Mouse (Mus musculus): ENCODE measurements at regions not wholly inside any gene's neighbourhood (a gene's known extent, or its start where the extent isn't known, plus 50 kb on each side); places are given as distances from the start of the nearest gene placed in this dataset.

- no peak for DNase-seq (ENCODE audit: extremely low spot score in 1 of 2, low spot score in 1 of 2)
These were observed 151.5 kb upstream of the Zc3h12a start for GRCm38 (mm10) chr4:125279165-125279564.

- no peak for DNase-seq (ENCODE audit: extremely low spot score in 1 of 2, low spot score in 1 of 2)
These were observed 149.2 kb upstream of the Zc3h12a start for GRCm38 (mm10) chr4:125276861-125277260.

GRCm38 (mm10) chr4:125275259-125275658 is 147.6 kb upstream of the Zc3h12a start:
- no peak for DNase-seq (ENCODE audit: extremely low spot score in 1 of 2, low spot score in 1 of 2)

- DNase-seq (ENCODE audit: extremely low spot score in 1 of 2, low spot score in 1 of 2), result no peak
These were observed 143.3 kb upstream of the Zc3h12a start for GRCm38 (mm10) chr4:125270951-125271350.

GRCm38 (mm10) chr4:125266212-125266611 is 138.6 kb upstream of the Zc3h12a start:
- no peak for DNase-seq (ENCODE audit: extremely low spot score in 1 of 2, low spot score in 1 of 2)

GRCm38 (mm10) chr4:125265575-125265974 is 137.9 kb upstream of the Zc3h12a start:
- DNase-seq (ENCODE audit: extremely low spot score in 1 of 2, low spot score in 1 of 2), result peak in 1 of 2 experiments; percentile 49

GRCm38 (mm10) chr4:125265065-125265464 is 137.4 kb upstream of the Zc3h12a start:
- DNase-seq (ENCODE audit: extremely low spot score in 1 of 2, low spot score in 1 of 2), result no peak

GRCm38 (mm10) chr4:125261547-125261946 is 133.9 kb upstream of the Zc3h12a start:
- peak; percentile 14 to 20 for DNase-seq (ENCODE audit: extremely low spot score in 1 of 2, low spot score in 1 of 2)

- DNase-seq (ENCODE audit: extremely low spot score in 1 of 2, low spot score in 1 of 2), result no peak
These were observed 131.7 kb upstream of the Zc3h12a start for GRCm38 (mm10) chr4:125259306-125259705.

- DNase-seq (ENCODE audit: extremely low spot score in 1 of 2, low spot score in 1 of 2), result peak in 1 of 2 experiments; percentile 15
These were observed 130.3 kb upstream of the Zc3h12a start for GRCm38 (mm10) chr4:125257916-125258315.

- DNase-seq (ENCODE audit: extremely low spot score in 1 of 2, low spot score in 1 of 2), result no peak
These were observed 125.5 kb upstream of the Zc3h12a start for GRCm38 (mm10) chr4:125253161-125253560.

GRCm38 (mm10) chr4:125252228-125252627 is 124.6 kb upstream of the Zc3h12a start:
- no peak for DNase-seq (ENCODE audit: extremely low spot score in 1 of 2, low spot score in 1 of 2)

GRCm38 (mm10) chr4:125249061-125249460 is 121.4 kb upstream of the Zc3h12a start:
- DNase-seq (ENCODE audit: extremely low spot score in 1 of 2, low spot score in 1 of 2), result no peak

- DNase-seq (ENCODE audit: extremely low spot score in 1 of 2, low spot score in 1 of 2), result no peak
These were observed 118.5 kb upstream of the Zc3h12a start for GRCm38 (mm10) chr4:125246171-125246570.

- no peak for DNase-seq (ENCODE audit: extremely low spot score in 1 of 2, low spot score in 1 of 2)
These were observed 114.9 kb upstream of the Zc3h12a start for GRCm38 (mm10) chr4:125242512-125242911.

- DNase-seq (ENCODE audit: extremely low spot score in 1 of 2, low spot score in 1 of 2), result no peak
These were observed 114.1 kb upstream of the Zc3h12a start for GRCm38 (mm10) chr4:125241577-125242262.

- peak; percentile 17 to 24 for DNase-seq (ENCODE audit: extremely low spot score in 1 of 2, low spot score in 1 of 2)
These were observed 104.1 kb upstream of the Zc3h12a start for GRCm38 (mm10) chr4:125231711-125232260.

GRCm38 (mm10) chr4:125227194-125227593 is 99.6 kb upstream of the Zc3h12a start:
- DNase-seq (ENCODE audit: extremely low spot score in 1 of 2, low spot score in 1 of 2), result no peak

- no peak for DNase-seq (ENCODE audit: extremely low spot score in 1 of 2, low spot score in 1 of 2)
These were observed 95.3 kb upstream of the Zc3h12a start for GRCm38 (mm10) chr4:125222922-125223321.

GRCm38 (mm10) chr4:125220314-125220713 is 92.7 kb upstream of the Zc3h12a start:
- no peak for DNase-seq (ENCODE audit: extremely low spot score in 1 of 2, low spot score in 1 of 2)

GRCm38 (mm10) chr4:125219209-125219608 is 91.6 kb upstream of the Zc3h12a start:
- DNase-seq (ENCODE audit: extremely low spot score in 1 of 2, low spot score in 1 of 2), result no peak

GRCm38 (mm10) chr4:125214306-125214705 is 86.7 kb upstream of the Zc3h12a start:
- no peak for DNase-seq (ENCODE audit: extremely low spot score in 1 of 2, low spot score in 1 of 2)

Measured in layer of hippocampus, postnatal 25 days (tissue).